Mouse (Mus musculus) stomach, embryonic 16.5 days (tissue): ENCODE measurements around the gene Sdhaf2. TPM values are rescaled to one million over a fixed set of nuclear protein-coding genes. Genes with fewer than 3 reads are reported as not detected.

ENCODE experiments used
- ATAC-seq: fragments of 200-750 bp; cut with Nextera tagmentation; 2 replicates; pipeline ENCODE4 v1.8.0; 2017; ENCODE audit warnings: moderate number of reproducible peaks, moderate TSS enrichment; ENCODE audit not compliant: insufficient read depth, low FRiP score
- H3K27ac ChIP-seq: fragments of 300-500 bp; sonication (generic); 2 replicates; pipeline ENCODE4 v1.5.1; 2014; ENCODE audit warnings: low read length
- H3K27me3 ChIP-seq: fragments of 300-500 bp; sonication (generic); 2 replicates; pipeline ENCODE4 v1.6.1; 2014; ENCODE audit warnings: low read length, control low read depth, mixed read lengths; ENCODE audit not compliant: control insufficient read depth, insufficient read depth
- H3K36me3 ChIP-seq: fragments of 300-500 bp; sonication (generic); 2 replicates; pipeline ENCODE4 v1.6.1; 2014; ENCODE audit warnings: low read length; ENCODE audit not compliant: control insufficient read depth, insufficient read depth
- H3K4me1 ChIP-seq: fragments of 300-500 bp; sonication (generic); 2 replicates; pipeline ENCODE4 v1.6.1; 2014; ENCODE audit warnings: low read length, control low read depth, mixed read lengths; ENCODE audit not compliant: control insufficient read depth, insufficient read depth
- H3K4me2 ChIP-seq: fragments of 300-500 bp; sonication (generic); 2 replicates; pipeline ENCODE4 v1.6.1; 2014; ENCODE audit warnings: low read depth, low read length, mixed read lengths
- H3K4me3 ChIP-seq: fragments of 300-500 bp; sonication (generic); replicated peaks from 2 replicates; pipeline ENCODE4 v1.5.1; 2014; ENCODE audit warnings: mild to moderate bottlenecking, low read length
- H3K9ac ChIP-seq: fragments of 300-500 bp; sonication (generic); 2 replicates; pipeline ENCODE4 v1.6.1; 2014; ENCODE audit warnings: low read length
- H3K9me3 ChIP-seq: fragments of 300-500 bp; sonication (generic); replicated peaks from 2 replicates; pipeline ENCODE4 v1.6.1; 2016; ENCODE audit warnings: low read length, control low read depth; ENCODE audit not compliant: control insufficient read depth
- WGBS: fragments of 180-500 bp; shearing (Covaris S2); extraction: QIAGEN DNeasy Blood & Tissue Kit; methylation state at CpG from one replicate; pipeline ENCODE4 v1.1.7; 2014; 5-methylcytosine and 5-hydroxymethylcytosine counted together
- polyA plus RNA-seq: library from polyadenylated mRNA; unstranded; fragments of >200 nt; fragmentation: Nextera tagmentation; extraction: Ambion mirVana; gene quantifications from 2 replicates; pipeline ENCODE4 v1.2.1, GENCODE M21; 2015

Gene Sdhaf2
- polyA plus RNA-seq, 1 experiment from 2014 or later: 53.1 TPM

GRCm38 (mm10) chr19:10456752-10457483 is 69.0 kb downstream of the Sdhaf2 start, which contains the start of gene Lrrc10b:
TSS of gene Lrrc10b (minus strand) at chr19:10457473.
- peak within 1 kb of the TSS; percentile 19; the same call in 1 of the 2 replicates for H3K27ac ChIP-seq
- peak; percentile 66 for ATAC-seq
- peaks cover 13% of the 10 kb centered on the region for H3K4me1 ChIP-seq
- under 1% methylated on average over 95 of the region's 96 CpGs for WGBS
- no peaks in the 10 kb centered on the region for H3K9me3 ChIP-seq
- H3K27me3 ChIP-seq: peaks cover 71% of the 10 kb centered on the region
- peak within 1 kb of the TSS; percentile 49 for H3K4me3 ChIP-seq
- H3K4me2 ChIP-seq: peak within 1 kb of the TSS; percentile 70
- peak within 1 kb of the TSS; percentile 64 for H3K9ac ChIP-seq
- H3K36me3 ChIP-seq: no peaks in the 10 kb centered on the region

GRCm38 (mm10) chr19:10455437-10455806 is 70.5 kb downstream of the Sdhaf2 start:
- H3K9me3 ChIP-seq: no peaks in the 10 kb centered on the region
- ATAC-seq: no peak
- H3K9ac ChIP-seq: 0 out of 2 replicates have a peak overlapping the region, but pooled peaks have one; percentile 35
- peaks cover 60% of the 10 kb centered on the region for H3K27me3 ChIP-seq
- 62% methylated on average over 3 of the region's 3 CpGs for WGBS
- H3K4me1 ChIP-seq: peaks cover 13% of the 10 kb centered on the region
- no peak overlapping the region for H3K4me2 ChIP-seq
- no peak overlapping the region for H3K27ac ChIP-seq
- no peaks in the 10 kb centered on the region for H3K36me3 ChIP-seq
- H3K4me3 ChIP-seq: no peak overlapping the region

- Histone ChIP-seq H3K4me2 (no peak overlapping the region), H3K36me3 (no peaks in the 10 kb centered on the region), H3K27me3 (peaks cover 57% of the 10 kb centered on the region), H3K4me3 (no peak overlapping the region), H3K9me3 (no peaks in the 10 kb centered on the region), H3K9ac (no peak overlapping the region), H3K27ac (no peak overlapping the region), H3K4me1 (peaks cover 13% of the 10 kb centered on the region)
- 45% methylated on average over 4 of the region's 4 CpGs for WGBS
- ATAC-seq: no peak
Observed at GRCm38 (mm10) chr19:10454718-10455436, 71.1 kb downstream of the Sdhaf2 start.

Other genes with a start within 250 kb of the Sdhaf2 start
- gene Dagla, start 221.3 kb downstream of the Sdhaf2 start, polyA plus RNA-seq: 2.9 and 3.4 TPM in 2 replicates
- gene Syt7, start 137.1 kb downstream of the Sdhaf2 start, polyA plus RNA-seq: 0.84 TPM in 2 replicates
- 0.32 and 0.41 TPM in 2 replicates for gene Lrrc10b, start 68.7 kb downstream of the Sdhaf2 start, polyA plus RNA-seq
- gene Ppp1r32, start 43.2 kb downstream of the Sdhaf2 start, polyA plus RNA-seq: 0.31 TPM in 1 of 2 replicates, not detected in the other
- gene Cpsf7, start 876 bp downstream of the Sdhaf2 start, polyA plus RNA-seq: 39.2 and 41.0 TPM in 2 replicates
- gene Tmem216, start 30.1 kb upstream of the Sdhaf2 start, polyA plus RNA-seq: 28.9 and 29.8 TPM in 2 replicates
- 22.6 and 26.4 TPM in 2 replicates for gene Cyb561a3, start 51.0 kb upstream of the Sdhaf2 start, polyA plus RNA-seq
- 24.6 and 25.0 TPM in 2 replicates for gene Tmem138, start 51.2 kb upstream of the Sdhaf2 start, polyA plus RNA-seq
- gene Ddb1, start 79.2 kb upstream of the Sdhaf2 start, polyA plus RNA-seq: 317 and 357 TPM in 2 replicates
- 19.3 and 19.4 TPM in 2 replicates for gene Tkfc, start 79.5 kb upstream of the Sdhaf2 start, polyA plus RNA-seq
- gene Vwce, start 108.1 kb upstream of the Sdhaf2 start, polyA plus RNA-seq: 1.2 and 2.0 TPM in 2 replicates
- 139 and 218 TPM in 2 replicates for gene Pga5, start 151.9 kb upstream of the Sdhaf2 start, polyA plus RNA-seq
- gene Vps37c, start 162.6 kb upstream of the Sdhaf2 start, polyA plus RNA-seq: 48.7 and 60.3 TPM in 2 replicates
- 3.3 and 3.8 TPM in 2 replicates for gene Cd5, start 212.9 kb upstream of the Sdhaf2 start, polyA plus RNA-seq